Mouse (Mus musculus) lung, embryonic 14.5 days (tissue): ENCODE results near the gene Mbd4. TPM values are rescaled to one million over a fixed set of nuclear protein-coding genes. Genes with fewer than 3 reads are reported as not detected.
A peak's percentile ranks its signal among the peaks of the same experiment; 100 is the strongest.

Experiments used
- ATAC-seq: fragments of 200-750 bp; cut with Nextera tagmentation; 2 replicates; pipeline ENCODE4 v1.8.0; 2017; ENCODE audit warnings: mild to moderate bottlenecking, moderate TSS enrichment, moderate library complexity; ENCODE audit not compliant: insufficient read depth
- DNase-seq: peaks from one replicate; pipeline ENCODE4 v3.0.0-alpha.2; 2015
- H3K27ac ChIP-seq: fragments of 300-500 bp; sonication (generic); 2 replicates; pipeline ENCODE4 v1.5.1; 2014; ENCODE audit warnings: low read depth, mild to moderate bottlenecking, moderate library complexity
- H3K27me3 ChIP-seq: fragments of 300-500 bp; sonication (generic); 2 replicates; pipeline ENCODE4 v1.6.1; 2014; ENCODE audit warnings: low read length, control low read depth; ENCODE audit not compliant: insufficient read depth
- H3K36me3 ChIP-seq: fragments of 300-500 bp; sonication (generic); 2 replicates; pipeline ENCODE4 v1.6.1; 2014; ENCODE audit warnings: control low read depth; ENCODE audit not compliant: insufficient read depth
- H3K4me1 ChIP-seq: fragments of 300-500 bp; sonication (generic); 2 replicates; pipeline ENCODE4 v1.6.1; 2014; ENCODE audit warnings: antibody characterized with exemption, control low read depth; ENCODE audit not compliant: insufficient read depth
- H3K4me2 ChIP-seq: fragments of 300-500 bp; sonication (generic); 2 replicates; pipeline ENCODE4 v1.6.1; 2014; ENCODE audit warnings: mild to moderate bottlenecking
- H3K4me3 ChIP-seq: fragments of 300-500 bp; sonication (generic); 2 replicates; pipeline ENCODE4 v1.5.1; 2014; ENCODE audit warnings: low read depth, low read length
- H3K9ac ChIP-seq: fragments of 300-500 bp; sonication (generic); 2 replicates; pipeline ENCODE4 v1.6.1; 2014
- H3K9me3 ChIP-seq: fragments of 300-500 bp; sonication (generic); 2 replicates; pipeline ENCODE4 v1.6.1; 2016; ENCODE audit warnings: low read depth, low read length, control low read depth
- CTCF ChIP-seq: IDR thresholded peaks from 2 replicates; pipeline ENCODE4 v1.5.1; 2016; ENCODE audit warnings: antibody characterized with exemption, low read depth
- WGBS: fragments of 180-500 bp; shearing (Covaris S2); extraction: QIAGEN DNeasy Blood & Tissue Kit; methylation state at CpG from one replicate; pipeline ENCODE4 v1.1.7; 2014; 5-methylcytosine and 5-hydroxymethylcytosine counted together
- polyA plus RNA-seq: library from polyadenylated mRNA; unstranded; fragments of >200 nt; fragmentation: Nextera tagmentation; extraction: Ambion mirVana; gene quantifications from 2 replicates; pipeline ENCODE4 v1.2.1, GENCODE M21; 2014

Mbd4 gene
- polyA plus RNA-seq, 1 experiment from 2014 or later = 20.1 TPM

DNA sequence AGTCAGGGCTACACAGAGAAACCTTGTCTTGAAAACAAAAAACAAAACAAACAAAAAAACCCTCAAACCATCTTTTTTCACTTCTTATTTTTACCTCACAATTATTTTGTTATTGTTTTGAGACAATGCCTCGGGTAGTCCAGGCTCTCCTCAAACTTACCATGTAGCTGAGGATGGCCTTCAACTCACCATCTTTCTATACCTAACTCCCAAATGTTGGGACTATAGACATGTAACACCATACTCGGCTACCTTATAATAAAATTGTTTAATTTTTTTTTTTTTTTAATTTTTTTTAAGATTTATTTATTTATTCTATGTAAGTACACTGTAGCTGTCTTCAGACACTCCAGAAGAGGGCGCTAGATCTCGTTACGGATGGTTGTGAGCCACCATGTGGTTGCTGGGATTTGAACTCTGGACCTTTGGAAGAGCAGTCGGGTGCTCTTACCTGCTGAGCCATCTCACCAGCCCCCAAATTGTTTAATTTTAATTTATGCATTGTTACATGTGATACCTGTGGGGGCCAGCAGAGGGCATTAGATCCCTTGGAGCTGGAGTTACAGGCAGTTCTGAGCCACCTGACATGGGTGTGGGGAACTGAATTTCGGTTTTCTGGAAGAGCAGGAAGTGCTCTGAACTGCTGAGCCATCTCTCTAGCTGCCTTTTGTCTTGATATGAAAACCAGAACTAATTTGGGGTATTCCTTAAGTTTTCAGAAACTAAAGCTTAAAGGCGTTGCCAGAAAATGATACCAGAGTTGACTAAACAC is 6.3 kb downstream of the Mbd4 start:
- 40% methylated on average over 6 of the region's 8 CpGs for WGBS
- DNase-seq = peak; percentile 78
- no peaks in the 10 kb centered on the region for H3K9me3 ChIP-seq
- TF ChIP-seq CTCF = peak; percentile 76
- H3K27ac ChIP-seq = no peak overlapping the region
- H3K4me2 ChIP-seq = no peak overlapping the region
- no peak overlapping the region for H3K9ac ChIP-seq
- H3K4me3 ChIP-seq = no peak overlapping the region
- no peaks in the 10 kb centered on the region for H3K4me1 ChIP-seq
- H3K27me3 ChIP-seq = no peaks in the 10 kb centered on the region
- peaks cover 47% of the 10 kb centered on the region for H3K36me3 ChIP-seq
- peak; percentile 52; the same call in 1 of the 2 replicates for ATAC-seq

DNA sequence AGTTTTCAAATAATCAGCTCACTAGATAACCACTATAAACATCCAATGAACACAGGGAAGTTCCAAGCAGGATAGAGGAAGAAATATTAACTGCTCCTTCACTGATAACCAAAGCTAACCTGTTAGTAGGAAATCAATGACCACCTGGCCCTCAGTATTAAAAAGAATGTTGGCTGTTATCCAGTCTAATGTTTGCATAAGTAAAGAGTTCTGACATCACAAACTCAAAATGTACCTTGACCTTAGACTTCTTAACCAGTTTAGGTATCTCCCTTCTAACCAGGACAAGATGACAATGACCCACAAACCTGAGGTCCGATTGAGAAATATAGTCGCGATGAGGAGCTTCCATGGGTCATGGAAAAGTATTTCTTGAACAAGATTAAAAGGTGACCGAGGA is 8.2 kb downstream of the Mbd4 start:
- no peak overlapping the region for H3K27ac ChIP-seq
- H3K4me3 ChIP-seq = no peak overlapping the region
- H3K4me2 ChIP-seq = no peak overlapping the region
- no peaks in the 10 kb centered on the region for H3K9me3 ChIP-seq
- ATAC-seq (no peak), DNase-seq (no peak)
- H3K4me1 ChIP-seq = no peaks in the 10 kb centered on the region
- H3K27me3 ChIP-seq = no peaks in the 10 kb centered on the region
- H3K9ac ChIP-seq = no peak overlapping the region
- 89% methylated on average over 4 of the region's 4 CpGs for WGBS
- peaks cover 47% of the 10 kb centered on the region for H3K36me3 ChIP-seq
- TF ChIP-seq CTCF = no peak

DNA sequence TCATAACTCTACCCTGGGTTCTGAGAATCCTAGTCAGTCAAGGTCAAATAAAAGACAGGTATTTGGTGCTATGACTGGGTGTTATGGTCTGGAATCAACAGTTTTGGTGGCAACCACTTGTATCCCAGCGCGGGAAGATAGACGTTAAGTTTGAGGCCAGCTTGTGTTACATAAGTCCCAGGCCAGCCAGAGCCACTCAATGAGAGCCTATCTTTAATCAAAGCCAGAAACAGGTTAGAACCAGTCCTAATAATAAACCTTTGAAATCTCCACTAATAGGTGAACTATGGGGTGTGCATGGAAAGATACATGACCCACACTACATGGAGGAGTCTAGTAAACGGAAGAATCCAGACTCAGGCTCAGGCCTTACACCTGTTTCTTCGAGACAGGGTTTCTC is 14.4 kb downstream of the Mbd4 start:
- ATAC-seq = no peak
- H3K4me2 ChIP-seq = peak overlapping the region; percentile 62
- no peak for DNase-seq
- peaks cover 22% of the 10 kb centered on the region for H3K36me3 ChIP-seq
- no peaks in the 10 kb centered on the region for H3K9me3 ChIP-seq
- 69% methylated on average over 5 of the region's 5 CpGs for WGBS
- no peak overlapping the region for H3K27ac ChIP-seq
- no peak overlapping the region for H3K9ac ChIP-seq
- no peak for TF ChIP-seq CTCF
- no peak overlapping the region for H3K4me3 ChIP-seq
- H3K27me3 ChIP-seq = no peaks in the 10 kb centered on the region
- no peaks in the 10 kb centered on the region for H3K4me1 ChIP-seq

DNA sequence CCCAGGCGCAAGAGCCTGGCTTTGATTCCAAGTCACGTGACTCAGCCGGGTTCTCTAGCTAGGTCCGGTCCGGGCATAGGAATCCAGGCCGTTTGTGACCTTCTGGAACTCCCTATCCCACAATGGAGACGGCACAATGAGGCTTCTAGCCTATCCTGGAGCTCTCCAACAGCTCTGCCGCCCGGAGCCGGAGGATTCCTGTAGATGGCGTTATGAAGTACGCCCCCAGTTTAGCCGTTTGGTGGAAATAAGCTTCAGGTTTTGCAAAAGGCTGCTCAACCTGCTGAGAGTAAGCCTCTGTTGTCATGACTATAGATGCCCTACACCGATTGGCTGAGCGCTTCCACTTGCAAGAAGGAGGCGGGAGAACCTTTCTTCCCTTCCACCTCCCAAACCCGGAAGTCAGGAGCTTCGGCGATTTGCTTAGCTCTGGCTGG is 15.0 kb downstream of the Mbd4 start, which contains the start of gene Efcab12:
TSS of gene Efcab12 (minus strand) at position 252 of the 437 bp plus-strand sequence.
- Histone ChIP-seq H3K27me3 (no peaks in the 10 kb centered on the region), H3K9ac (peak within 1 kb of the TSS; percentile 24; the same call in 1 of the 2 replicates), H3K27ac (no peak within 1 kb of the TSS), H3K9me3 (no peaks in the 10 kb centered on the region), H3K4me2 (peak within 1 kb of the TSS; percentile 62), H3K4me3 (peak within 1 kb of the TSS; percentile 26), H3K4me1 (no peaks in the 10 kb centered on the region), H3K36me3 (peaks cover 16% of the 10 kb centered on the region; the same call in 1 of the 2 replicates)
- 1% methylated on average over 19 of the region's 19 CpGs for WGBS
- no peak for TF ChIP-seq CTCF
- DNase-seq (peak; percentile 84), ATAC-seq (peak; percentile 94)

DNA sequence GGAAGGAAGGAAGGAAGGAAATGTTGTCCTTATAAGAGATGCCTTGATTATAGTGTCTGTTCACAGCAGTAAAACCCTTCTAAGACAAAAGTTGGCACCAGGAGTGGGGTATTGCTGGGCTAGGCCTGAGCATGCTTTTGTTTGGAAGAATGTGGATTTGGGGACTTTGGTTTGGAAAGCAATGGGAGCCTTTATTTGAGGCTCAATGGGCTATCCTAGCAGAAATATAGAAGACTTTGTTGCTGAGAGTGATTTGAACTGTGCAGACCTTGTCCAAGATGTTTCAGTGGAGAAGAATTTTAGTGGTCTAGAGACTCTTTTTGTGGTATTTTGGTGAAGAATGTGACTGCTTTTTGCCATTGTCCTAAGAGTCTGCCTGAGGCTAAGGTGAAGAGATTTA is 19.3 kb downstream of the Mbd4 start:
- Histone ChIP-seq H3K27me3 (no peaks in the 10 kb centered on the region), H3K9me3 (no peaks in the 10 kb centered on the region), H3K4me1 (no peaks in the 10 kb centered on the region), H3K4me3 (no peak overlapping the region), H3K36me3 (no peaks in the 10 kb centered on the region), H3K4me2 (no peak overlapping the region), H3K9ac (no peak overlapping the region), H3K27ac (no peak overlapping the region)
- DNase-seq = no peak
- TF ChIP-seq CTCF = no peak
- ATAC-seq = no peak

DNA sequence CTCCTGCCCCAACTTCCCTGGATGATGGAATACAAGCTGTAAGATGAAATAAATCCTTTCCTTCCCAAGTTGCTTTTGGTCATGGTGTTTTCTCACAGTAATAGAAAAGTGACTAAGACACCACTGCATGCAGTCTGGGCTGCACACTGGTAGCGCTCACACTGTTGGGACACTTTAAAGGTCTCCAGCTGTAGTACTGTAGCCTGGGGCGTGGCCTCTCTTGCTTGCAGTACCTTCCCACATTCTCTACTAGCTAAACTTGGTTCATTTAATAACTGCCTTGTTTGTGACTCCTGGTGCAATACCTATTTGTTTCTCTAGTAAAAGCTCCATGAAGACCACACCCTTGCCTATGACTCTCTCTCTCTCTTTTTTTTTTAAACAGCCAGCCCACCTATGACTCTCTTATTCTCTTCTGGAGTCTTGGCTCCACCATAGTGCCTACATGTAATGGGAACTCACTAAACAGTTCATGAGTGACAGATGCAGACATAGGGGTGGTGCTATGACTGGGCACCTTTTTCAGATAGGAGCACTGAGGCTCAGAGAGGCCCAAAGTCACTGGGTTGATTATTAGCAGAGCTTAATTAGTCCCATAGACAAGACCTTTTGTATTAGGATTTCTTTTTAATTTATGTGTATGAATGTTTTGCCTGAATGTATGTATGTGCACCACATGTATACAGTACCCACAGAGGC is 20.9 kb downstream of the Mbd4 start:
- 88% methylated on average over 2 of the region's 2 CpGs for WGBS
- Histone ChIP-seq H3K4me3 (no peak overlapping the region), H3K4me1 (no peaks in the 10 kb centered on the region), H3K27me3 (no peaks in the 10 kb centered on the region), H3K36me3 (no peaks in the 10 kb centered on the region), H3K27ac (no peak overlapping the region), H3K9me3 (no peaks in the 10 kb centered on the region), H3K4me2 (no peak overlapping the region), H3K9ac (no peak overlapping the region)
- ATAC-seq (no peak), DNase-seq (no peak)
- TF ChIP-seq CTCF = no peak

DNA sequence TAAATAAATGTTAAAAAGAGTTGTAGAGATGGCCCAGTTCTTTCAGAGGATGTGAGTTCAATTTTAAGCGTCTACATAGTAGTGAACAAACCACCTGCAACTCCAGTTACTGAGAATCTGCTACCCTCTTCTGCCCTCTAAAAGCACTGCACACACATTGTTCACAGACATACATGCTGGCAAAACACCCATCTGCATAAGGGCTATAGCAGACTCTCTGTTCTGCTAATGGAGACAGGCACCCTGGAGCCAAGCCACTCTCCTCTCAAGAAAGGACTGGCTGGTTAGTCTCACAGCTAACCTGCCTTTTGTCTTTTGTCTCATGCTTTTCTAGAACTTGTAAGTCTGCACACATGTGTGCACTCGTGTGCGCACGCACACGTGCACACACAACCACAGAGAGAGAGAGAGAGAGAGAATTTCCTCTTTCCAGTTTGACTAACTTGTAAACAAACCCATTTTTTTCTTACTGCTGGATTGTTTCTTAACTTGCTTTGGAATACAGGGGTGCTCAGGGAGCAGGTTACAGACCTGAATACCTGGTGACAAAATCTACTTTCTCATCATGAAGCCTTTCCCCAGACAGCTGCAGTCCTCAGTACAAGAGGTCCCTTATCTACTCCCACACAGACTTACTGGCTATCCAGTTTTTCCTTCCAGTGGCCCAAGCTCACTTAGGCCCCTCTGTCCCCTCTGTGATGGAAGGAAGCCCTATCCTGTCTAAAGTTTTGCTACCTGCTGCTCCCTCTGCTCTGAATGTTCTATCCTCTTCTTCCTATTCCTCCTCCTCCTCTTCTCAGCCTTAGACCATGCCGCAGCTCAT is 22.2 kb downstream of the Mbd4 start:
- 86% methylated on average over 6 of the region's 6 CpGs for whole genome bisulfite sequencing
- Histone ChIP-seq H3K27ac (no peak overlapping the region), H3K9me3 (no peaks in the 10 kb centered on the region), H3K4me1 (no peaks in the 10 kb centered on the region), H3K4me2 (no peak overlapping the region), H3K4me3 (no peak overlapping the region), H3K9ac (no peak overlapping the region), H3K36me3 (no peaks in the 10 kb centered on the region), H3K27me3 (no peaks in the 10 kb centered on the region)
- no peak for TF ChIP-seq CTCF
- ATAC-seq (no peak), DNase-seq (no peak)
